Mouse (Mus musculus) cerebellum, postnatal 10 days (tissue): Measurements from ENCODE around the gene Med10.
A peak's percentile ranks its signal among the peaks of the same experiment; 100 is the strongest.

Experiments used
- DNase-seq, 2 experiments: peaks; one replicate each; pipeline ENCODE4 v3.0.0; 2021; ENCODE audit warnings: mixed read lengths in 2 of 2

The Med10 gene

GRCm38 (mm10) chr13:69832578-69832977, 30.4 kb downstream of the Med10 start:
- DNase-seq = no peak

- no peak for DNase-seq
Measured at GRCm38 (mm10) chr13:69833416-69833815, 31.2 kb downstream of the Med10 start.

GRCm38 (mm10) chr13:69845592-69845991, 43.4 kb downstream of the Med10 start:
- peak; percentile 70 to 78 for DNase-seq

GRCm38 (mm10) chr13:69849579-69849978, 47.4 kb downstream of the Med10 start:
- DNase-seq = no peak

GRCm38 (mm10) chr13:69852313-69852712, 50.1 kb downstream of the Med10 start:
- no peak for DNase-seq

GRCm38 (mm10) chr13:69853425-69854043, 51.3 kb downstream of the Med10 start:
- no peak for DNase-seq

- DNase-seq = peak in 1 of 2 experiments; percentile 18
Measured at GRCm38 (mm10) chr13:69855941-69856340, 53.7 kb downstream of the Med10 start.

- no peak for DNase-seq
Measured at GRCm38 (mm10) chr13:69862276-69862675, 60.1 kb downstream of the Med10 start.

GRCm38 (mm10) chr13:69864911-69865310, 62.7 kb downstream of the Med10 start:
- no peak for DNase-seq
